Mouse (Mus musculus): ENCODE data around the gene Ascl5.

- no peak for TF ChIP-seq POLR2A (IDR thresholded peaks at IDR 0.05; ENCODE audit: control insufficient read depth, low read depth, low read length)
- no peak for TF ChIP-seq CTCF (IDR thresholded peaks at IDR 0.05; ENCODE audit: control insufficient read depth, insufficient read depth, insufficient replicate concordance, low read depth, low read length)
These were observed 35.5 kb downstream of the Ascl5 start for GRCm38 (mm10) chr1:136085988-136086685.
